Mouse (Mus musculus) C2C12 (cell line): ENCODE measurements around the gene Pabpn1l. TPM values are rescaled to one million over a fixed set of nuclear protein-coding genes. Genes with fewer than 3 reads are reported as not detected.

Experiments used
- H3K27me3 ChIP-seq: one replicate; pipeline ENCODE4 v1.6.1; 2011; ENCODE audit not compliant: control insufficient read depth, insufficient read depth, insufficient read length
- H3K36me3 ChIP-seq: one replicate; pipeline ENCODE4 v1.6.1; 2011; ENCODE audit not compliant: control insufficient read depth, insufficient read depth
- H3K4me3 ChIP-seq: one replicate; pipeline ENCODE4 v1.5.1; 2011; ENCODE audit warnings: mild to moderate bottlenecking, control low read depth; ENCODE audit not compliant: poor library complexity, insufficient read depth, severe bottlenecking
- H3K79me2 ChIP-seq: one replicate; pipeline ENCODE4 v1.6.1; 2011; ENCODE audit not compliant: control insufficient read depth, insufficient read depth
- H3K79me3 ChIP-seq: one replicate; pipeline ENCODE4 v1.6.1; 2011; ENCODE audit warnings: low read depth, control low read depth
- H3ac ChIP-seq: one replicate; pipeline ENCODE3; 2011; ENCODE audit warnings: low read depth; ENCODE audit not compliant: control insufficient read depth, insufficient read length
- CEBPB ChIP-seq: IDR thresholded peaks from one replicate; pipeline ENCODE4 v1.6.1; 2011; ENCODE audit warnings: low read depth, mild to moderate bottlenecking, control low read depth, moderate library complexity
- CTCF ChIP-seq: IDR thresholded peaks from one replicate; pipeline ENCODE4 v1.5.1; 2011; ENCODE audit not compliant: control insufficient read depth, insufficient read depth, insufficient read length
- FOSL1 ChIP-seq: IDR thresholded peaks from one replicate; pipeline ENCODE4 v1.8.0; 2011; ENCODE audit warnings: mild to moderate bottlenecking, low read length; ENCODE audit not compliant: poor library complexity, insufficient read depth, severe bottlenecking
- MAX ChIP-seq: IDR thresholded peaks from one replicate; pipeline ENCODE4 v1.6.1; 2011; ENCODE audit warnings: mild to moderate bottlenecking, control low read depth
- MYOD1 ChIP-seq: IDR thresholded peaks from one replicate; pipeline ENCODE4 v1.6.1; 2011; ENCODE audit warnings: low read depth; ENCODE audit not compliant: control insufficient read depth, insufficient read length
- MYOG ChIP-seq: IDR thresholded peaks from one replicate; pipeline ENCODE4 v1.6.1; 2011; ENCODE audit not compliant: control insufficient read depth, insufficient read length; ENCODE audit errors: extremely low read depth
- USF1 ChIP-seq: IDR thresholded peaks from one replicate; pipeline ENCODE4 v1.6.1; 2011; ENCODE audit warnings: low read depth, mild to moderate bottlenecking, control low read depth, moderate library complexity
- microRNA-seq: library from miRNA; unstranded; fragments of <30 nt; microRNA quantifications from one replicate; pipeline ENCODE4, GENCODE M21; 2019; ENCODE audit warnings: borderline microRNAs expressed
- polyA plus RNA-seq: library from polyadenylated mRNA; unstranded; fragments of >200 nt; fragmentation: generic; extraction: Trizol; gene quantifications from one replicate; pipeline ENCODE4 v1.2.1, GENCODE M21; 2012; ENCODE audit warnings: missing spikeins

Pabpn1l gene
- polyA plus RNA-seq, 1 experiment = not detected

DNA sequence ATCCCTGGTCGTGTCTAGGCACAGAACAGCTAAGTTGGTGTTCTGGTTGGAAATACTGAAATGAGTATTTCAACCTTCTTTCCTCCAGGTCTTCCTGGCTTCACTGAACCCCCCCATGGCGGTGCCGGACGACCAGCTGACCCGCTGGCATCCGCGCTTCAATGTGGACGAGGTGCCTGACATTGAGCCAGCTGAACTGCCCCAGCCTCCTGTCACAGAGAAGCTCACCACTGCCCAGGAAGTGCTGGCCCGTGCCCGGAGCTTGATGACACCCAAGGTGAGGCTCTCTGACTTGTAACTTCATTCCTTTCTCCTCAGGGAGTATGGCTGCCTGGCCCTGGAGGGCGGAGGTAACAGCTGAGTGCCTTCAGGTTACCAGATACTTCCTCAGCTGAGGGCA, 51.4 kb downstream of the Pabpn1l start:
- Histone ChIP-seq H3K36me3 (peaks cover 59% of the 10 kb centered on the region), H3ac (no peak overlapping the region), H3K4me3 (no peak overlapping the region), H3K27me3 (no peaks in the 10 kb centered on the region), H3K79me2 (peaks cover 76% of the 10 kb centered on the region), H3K79me3 (peaks cover 41% of the 10 kb centered on the region)
- TF ChIP-seq MAX (no peak), MYOG (no peak), FOSL1 (no peak), MYOD1 (no peak), CEBPB (no peak), CTCF (no peak), USF1 (no peak)

GRCm38 (mm10) chr8:122569996-122570395, 52.5 kb downstream of the Pabpn1l start:
- Histone ChIP-seq H3ac (no peak overlapping the region), H3K4me3 (no peak overlapping the region), H3K79me2 (peaks cover 68% of the 10 kb centered on the region), H3K27me3 (no peaks in the 10 kb centered on the region), H3K79me3 (peaks cover 31% of the 10 kb centered on the region), H3K36me3 (peaks cover 54% of the 10 kb centered on the region)
- TF ChIP-seq CTCF = no peak

Small RNAs within 50 kb of the gene (microRNA-seq; reads per million reads assigned to microRNA genes)
- not detected for gene Mir6396

Other genes starting within 250 kb of the Pabpn1l start
- gene Zc3h18, start 246.1 kb downstream of the Pabpn1l start, polyA plus RNA-seq = 43.5 TPM
- gene Il17c, start 200.7 kb downstream of the Pabpn1l start, polyA plus RNA-seq = 0.12 TPM
- gene Cyba, start 189.8 kb downstream of the Pabpn1l start, polyA plus RNA-seq = not detected
- 38.3 TPM for gene Mvd, start 179.3 kb downstream of the Pabpn1l start, polyA plus RNA-seq
- gene Snai3, start 162.0 kb downstream of the Pabpn1l start, polyA plus RNA-seq = 0.08 TPM
- 22.7 TPM for gene Rnf166, start 146.7 kb downstream of the Pabpn1l start, polyA plus RNA-seq
- gene Ctu2, start 146.6 kb downstream of the Pabpn1l start, polyA plus RNA-seq = 35.6 TPM
- gene Piezo1, start 71.4 kb downstream of the Pabpn1l start, polyA plus RNA-seq = 107 TPM
- 79.5 TPM for gene Cdt1, start 54.7 kb downstream of the Pabpn1l start, polyA plus RNA-seq
- gene Aprt, start 45.8 kb downstream of the Pabpn1l start, polyA plus RNA-seq = 615 TPM
- gene Galns, start 11.3 kb downstream of the Pabpn1l start, polyA plus RNA-seq = 9.8 TPM
- 70.2 TPM for gene Trappc2l, start 11.1 kb downstream of the Pabpn1l start, polyA plus RNA-seq
- gene Cbfa2t3, start 76.4 kb upstream of the Pabpn1l start, polyA plus RNA-seq = 0.15 TPM
- 6.1 TPM for gene Acsf3, start 152.7 kb upstream of the Pabpn1l start, polyA plus RNA-seq
- gene Cdh15, start 225.2 kb upstream of the Pabpn1l start, polyA plus RNA-seq = 108 TPM